Mouse (Mus musculus): ENCODE results near the gene Tbc1d8b.
"Not testable (repeated sequence)": the region's sequence is repeated elsewhere in the genome, so short reads cannot be mapped to it uniquely, and the experiment has no call there.

The Tbc1d8b gene

GRCm38 (mm10) chrX:139684775-139685695 is at the start of gene Tbc1d8b:
TSS of gene Tbc1d8b (plus strand) at chrX:139684996.
- peak; percentile 95 for DNase-seq (ENCODE audit: extremely low read depth, low read depth)

GRCm38 (mm10) chrX:139639744-139640143 is 45.1 kb upstream of the Tbc1d8b start:
- peak; percentile 24 for DNase-seq (ENCODE audit: extremely low read depth, low read depth)

- no peak for DNase-seq (ENCODE audit: extremely low read depth, low read depth)
Observed at GRCm38 (mm10) chrX:139640418-139640817, 44.4 kb upstream of the Tbc1d8b start.

GRCm38 (mm10) chrX:139652226-139652625 is 32.6 kb upstream of the Tbc1d8b start:
- no peak for DNase-seq (ENCODE audit: extremely low read depth, low read depth)

- DNase-seq (ENCODE audit: extremely low read depth, low read depth) = peak; percentile 27
Observed at GRCm38 (mm10) chrX:139653292-139653691, 31.5 kb upstream of the Tbc1d8b start.

- no peak for DNase-seq (ENCODE audit: extremely low read depth, low read depth)
Observed at GRCm38 (mm10) chrX:139654350-139655063, 30.3 kb upstream of the Tbc1d8b start.

- no peak for DNase-seq (ENCODE audit: extremely low read depth, low read depth)
Observed at GRCm38 (mm10) chrX:139662111-139662510, 22.7 kb upstream of the Tbc1d8b start.

GRCm38 (mm10) chrX:139665829-139666228 is 19.0 kb upstream of the Tbc1d8b start:
- no peak for DNase-seq (ENCODE audit: extremely low read depth, low read depth)

- no peak for DNase-seq (ENCODE audit: extremely low read depth, low read depth)
Observed at GRCm38 (mm10) chrX:139684410-139684774, 404 bp upstream of the Tbc1d8b start.

GRCm38 (mm10) chrX:139714381-139714780 is 29.6 kb downstream of the Tbc1d8b start, which contains the start of gene Gm15013:
TSS of gene Gm15013 (minus strand) at chrX:139714481.
- no peak for DNase-seq (ENCODE audit: extremely low read depth, low read depth)

- no peak for DNase-seq (ENCODE audit: extremely low read depth, low read depth)
Observed at GRCm38 (mm10) chrX:139722350-139722749, 37.6 kb downstream of the Tbc1d8b start.

- no peak for DNase-seq (ENCODE audit: extremely low read depth, low read depth)
Observed at GRCm38 (mm10) chrX:139730541-139730940, 45.7 kb downstream of the Tbc1d8b start.

- DNase-seq (ENCODE audit: extremely low read depth, low read depth) = no peak
Observed at GRCm38 (mm10) chrX:139737066-139737465, 52.3 kb downstream of the Tbc1d8b start.

- DNase-seq (ENCODE audit: extremely low read depth, low read depth) = peak; percentile 21
Observed at GRCm38 (mm10) chrX:139751855-139752254, 67.1 kb downstream of the Tbc1d8b start.

GRCm38 (mm10) chrX:139758634-139759033 is 73.8 kb downstream of the Tbc1d8b start:
- DNase-seq (ENCODE audit: extremely low read depth, low read depth) = not testable (repeated sequence)

GRCm38 (mm10) chrX:139762546-139762945 is 77.8 kb downstream of the Tbc1d8b start:
- DNase-seq (ENCODE audit: extremely low read depth, low read depth) = peak; percentile 61

GRCm38 (mm10) chrX:139769975-139770637 is 85.3 kb downstream of the Tbc1d8b start:
- no peak for DNase-seq (ENCODE audit: extremely low read depth, low read depth)

GRCm38 (mm10) chrX:139774309-139775083 is 89.7 kb downstream of the Tbc1d8b start:
- peak; percentile 61 for DNase-seq (ENCODE audit: extremely low read depth, low read depth)

GRCm38 (mm10) chrX:139775084-139775612 is 90.4 kb downstream of the Tbc1d8b start:
- no peak for DNase-seq (ENCODE audit: extremely low read depth, low read depth)

GRCm38 (mm10) chrX:139777357-139777756 is 92.6 kb downstream of the Tbc1d8b start:
- no peak for DNase-seq (ENCODE audit: extremely low read depth, low read depth)

- DNase-seq (ENCODE audit: extremely low read depth, low read depth) = no peak
Observed at GRCm38 (mm10) chrX:139778886-139779285, 94.1 kb downstream of the Tbc1d8b start.

Data from MEL-GATA-1-ER (cell line).